10 mouse cellular contexts compared by ENCODE assay signal in genomic region chr4:115978911-115979310, GRCm38 (mm10). TPM values are rescaled to one million over a fixed set of nuclear protein-coding genes. Genes with fewer than 3 reads are reported as not detected.
DNase-seq lines count a peak whose midpoint lies in the region; ATAC-seq lines count a peak whose summit lies in the region.
"Had no signal": no experiment of that assay in that cellular context is flagged by ENCODE, and none has a peak within 500 bp of the region (broad histone marks: within the 10 kb centered on the region; RNA-seq: fewer than 3 reads in every experiment).

No protein-coding gene starts in this region.

- no peak overlapping the region for H3K9ac ChIP-seq in heart, embryonic 11.5 days (ENCODE audit: low read depth, low read length)
- no peak overlapping the region for H3K9ac ChIP-seq in embryonic facial prominence, embryonic 12.5 days
- H3K9ac ChIP-seq in hindbrain, embryonic 11.5 days (ENCODE audit: low read depth, low read length) = no peak overlapping the region
- H3K9ac ChIP-seq: liver, embryonic 12.5 days had no signal

- no peak overlapping the region for H3K27ac ChIP-seq in heart, embryonic 11.5 days (ENCODE audit: low read depth, low read length)
- H3K27ac ChIP-seq in embryonic facial prominence, embryonic 12.5 days = no peak overlapping the region
- no peak overlapping the region for H3K27ac ChIP-seq in hindbrain, embryonic 11.5 days (ENCODE audit: low read depth, low read length)
- H3K27ac ChIP-seq in midbrain, embryonic 10.5 days (replicated peaks) = peak overlapping the region; percentile 64
- H3K27ac ChIP-seq: liver, embryonic 12.5 days had no signal

- peaks cover 7% of the 10 kb centered on the region; the same call in 1 of the 2 replicates for H3K4me1 ChIP-seq in heart, embryonic 11.5 days (ENCODE audit: control insufficient read depth, insufficient read depth, low read length)
- H3K4me1 ChIP-seq in embryonic facial prominence, embryonic 12.5 days = peaks cover 9% of the 10 kb centered on the region; the same call in 1 of the 2 replicates
- peaks cover 7% of the 10 kb centered on the region for H3K4me1 ChIP-seq in hindbrain, embryonic 11.5 days (replicated peaks; ENCODE audit: control insufficient read depth, insufficient read depth, low read length)
- peaks cover 62% of the 10 kb centered on the region for H3K4me1 ChIP-seq in midbrain, embryonic 10.5 days
- H3K4me1 ChIP-seq: liver, embryonic 12.5 days had no signal

- peaks cover 72% of the 10 kb centered on the region for H3K27me3 ChIP-seq in heart, embryonic 11.5 days (ENCODE audit: control insufficient read depth, insufficient read depth, low read length)
- peaks cover 80% of the 10 kb centered on the region for H3K27me3 ChIP-seq in embryonic facial prominence, embryonic 12.5 days
- H3K27me3 ChIP-seq in hindbrain, embryonic 11.5 days (ENCODE audit: control insufficient read depth, insufficient read depth, low read length) = peaks cover 61% of the 10 kb centered on the region
- H3K27me3 ChIP-seq in midbrain, embryonic 10.5 days (ENCODE audit: low read depth, poor library complexity, severe bottlenecking) = peaks cover 98% of the 10 kb centered on the region

- H3K4me2 ChIP-seq in heart, embryonic 11.5 days = peak overlapping the region; percentile 64
- peak overlapping the region; percentile 51 for H3K4me2 ChIP-seq in embryonic facial prominence, embryonic 12.5 days (replicated peaks)
- H3K4me2 ChIP-seq in hindbrain, embryonic 11.5 days (replicated peaks; ENCODE audit: low read depth, low read length) = peak overlapping the region; percentile 50; the same call in 1 of the 2 replicates

- no peaks in the 10 kb centered on the region for H3K36me3 ChIP-seq in heart, embryonic 11.5 days (ENCODE audit: control insufficient read depth, insufficient read depth, low read length)
- no peaks in the 10 kb centered on the region for H3K36me3 ChIP-seq in embryonic facial prominence, embryonic 12.5 days
- no peaks in the 10 kb centered on the region for H3K36me3 ChIP-seq in hindbrain, embryonic 11.5 days (ENCODE audit: control insufficient read depth, insufficient read depth, low read length)
- H3K36me3 ChIP-seq in midbrain, embryonic 10.5 days = no peaks in the 10 kb centered on the region
- H3K36me3 ChIP-seq: liver, embryonic 12.5 days had no signal

- H3K9me3 ChIP-seq in heart, embryonic 11.5 days (replicated peaks; ENCODE audit: control insufficient read depth, low read length) = no peaks in the 10 kb centered on the region
- no peaks in the 10 kb centered on the region for H3K9me3 ChIP-seq in embryonic facial prominence, embryonic 12.5 days
- no peaks in the 10 kb centered on the region for H3K9me3 ChIP-seq in hindbrain, embryonic 11.5 days (ENCODE audit: control insufficient read depth, low read length)
- no peaks in the 10 kb centered on the region for H3K9me3 ChIP-seq in midbrain, embryonic 10.5 days (replicated peaks)
- H3K9me3 ChIP-seq: liver, embryonic 12.5 days had no signal

- peak overlapping the region; percentile 39; the same call in 1 of the 2 replicates for H3K4me3 ChIP-seq in heart, embryonic 11.5 days (ENCODE audit: low read depth, low read length)
- no peak overlapping the region for H3K4me3 ChIP-seq in embryonic facial prominence, embryonic 12.5 days
- no peak overlapping the region for H3K4me3 ChIP-seq in hindbrain, embryonic 11.5 days (ENCODE audit: low read depth, low read length)
- H3K4me3 ChIP-seq in midbrain, embryonic 10.5 days = peak overlapping the region; percentile 48
- H3K4me3 ChIP-seq: liver, embryonic 12.5 days had no signal

- 8% methylated on average over 4 of the region's 4 CpGs for WGBS in heart, embryonic 11.5 days (ENCODE audit: insufficient replicate concordance)
- 4% methylated on average over 4 of the region's 4 CpGs for WGBS in embryonic facial prominence, embryonic 12.5 days
- 5% methylated on average over 4 of the region's 4 CpGs for WGBS in hindbrain, embryonic 11.5 days
- WGBS in midbrain, embryonic 10.5 days = 13% methylated on average over 4 of the region's 4 CpGs

- ATAC-seq in heart, embryonic 11.5 days (replicated peaks; ENCODE audit: insufficient number of reproducible peaks, low FRiP score, low TSS enrichment) = no peak
- no peak for ATAC-seq in embryonic facial prominence, embryonic 12.5 days (ENCODE audit: insufficient number of reproducible peaks, insufficient read depth, low FRiP score, low TSS enrichment)
- ATAC-seq in hindbrain, embryonic 11.5 days (ENCODE audit: low FRiP score) = no peak; the same call in 1 of the 2 replicates
- no peak for ATAC-seq in cerebellum, adult (ENCODE audit: insufficient number of reproducible peaks, low FRiP score, low TSS enrichment)
- ATAC-seq: liver, embryonic 12.5 days had no signal

- intact Hi-C loops in heart, postnatal 36 days (cut with DNase I) = no loop called here

- no peak for DNase-seq in heart, postnatal 36 days
- peak; percentile 33 for DNase-seq in hindbrain, embryonic 11.5 days (ENCODE audit: low spot score)
- no peak for DNase-seq in midbrain, embryonic 10.5 days (ENCODE audit: low spot score)
- DNase-seq in thymus, postnatal 10 days (ENCODE audit: low spot score in 2 of 2) = no peak
- no peak for DNase-seq in kidney, postnatal 25 days
- DNase-seq: kidney, adult 2 months had no signal

RNA-seq across cellular contexts. Expression of gene Faah, which starts 38.8 kb away (rescaled TPM):
- 0.94 and 1.1 TPM in 2 replicates for polyA plus RNA-seq in heart, embryonic 11.5 days (2014; fragmentation: Nextera tagmentation; extraction: Ambion mirVana)
- total RNA-seq in heart, postnatal 36 days (2021) = under 1 TPM; 0.24 to 0.69 TPM
- 2.8 and 3.3 TPM in 2 replicates for polyA plus RNA-seq in embryonic facial prominence, embryonic 12.5 days (2016; fragmentation: Nextera tagmentation; extraction: Ambion mirVana)
- polyA plus RNA-seq in hindbrain, embryonic 11.5 days (2014; fragmentation: Nextera tagmentation; extraction: Ambion mirVana) = 3.9 and 4.1 TPM in 2 replicates
- polyA plus RNA-seq in midbrain, embryonic 10.5 days (2016; fragmentation: Nextera tagmentation; extraction: Ambion mirVana) = 1.4 and 2.7 TPM in 2 replicates

RNA-seq across cellular contexts. Expression of gene Dmbx1, which starts 39.2 kb away (rescaled TPM):
- not detected in 2 replicates for polyA plus RNA-seq in heart, embryonic 11.5 days (2014; fragmentation: Nextera tagmentation; extraction: Ambion mirVana)
- total RNA-seq in heart, postnatal 36 days (2021) = not detected
- 1.3 and 1.4 TPM in 2 replicates for polyA plus RNA-seq in embryonic facial prominence, embryonic 12.5 days (2016; fragmentation: Nextera tagmentation; extraction: Ambion mirVana)
- polyA plus RNA-seq in hindbrain, embryonic 11.5 days (2014; fragmentation: Nextera tagmentation; extraction: Ambion mirVana) = 2.4 and 2.5 TPM in 2 replicates
- 38.5 and 39.4 TPM in 2 replicates for polyA plus RNA-seq in midbrain, embryonic 10.5 days (2016; fragmentation: Nextera tagmentation; extraction: Ambion mirVana)
- polyA plus RNA-seq: kidney, adult 2 months; liver, embryonic 12.5 days had no signal

Comparison
In these comparisons a context has a peak if more than half of its experiments do, and no peak if none do; other contexts are left out.
1. H3K4me3 ChIP-seq: peak in heart, embryonic 11.5 days (single experiment) and midbrain, embryonic 10.5 days (single experiment); none in embryonic facial prominence, embryonic 12.5 days (single experiment) and hindbrain, embryonic 11.5 days (single experiment).
2. RNA of gene Dmbx1, which starts 39.2 kb away (polyA plus RNA-seq): 38.5 to 39.4 TPM in midbrain, embryonic 10.5 days; 2.4 to 2.5 TPM in hindbrain, embryonic 11.5 days, 1.3 to 1.4 TPM in embryonic facial prominence, embryonic 12.5 days and not detected in heart, embryonic 11.5 days; every median in the first group is over 10 times any median in the second.
3. Peak in every context shown above with its lines, with median percentiles within 50 percentile points of each other: H3K4me2 ChIP-seq.